In the genomic region with DNA sequence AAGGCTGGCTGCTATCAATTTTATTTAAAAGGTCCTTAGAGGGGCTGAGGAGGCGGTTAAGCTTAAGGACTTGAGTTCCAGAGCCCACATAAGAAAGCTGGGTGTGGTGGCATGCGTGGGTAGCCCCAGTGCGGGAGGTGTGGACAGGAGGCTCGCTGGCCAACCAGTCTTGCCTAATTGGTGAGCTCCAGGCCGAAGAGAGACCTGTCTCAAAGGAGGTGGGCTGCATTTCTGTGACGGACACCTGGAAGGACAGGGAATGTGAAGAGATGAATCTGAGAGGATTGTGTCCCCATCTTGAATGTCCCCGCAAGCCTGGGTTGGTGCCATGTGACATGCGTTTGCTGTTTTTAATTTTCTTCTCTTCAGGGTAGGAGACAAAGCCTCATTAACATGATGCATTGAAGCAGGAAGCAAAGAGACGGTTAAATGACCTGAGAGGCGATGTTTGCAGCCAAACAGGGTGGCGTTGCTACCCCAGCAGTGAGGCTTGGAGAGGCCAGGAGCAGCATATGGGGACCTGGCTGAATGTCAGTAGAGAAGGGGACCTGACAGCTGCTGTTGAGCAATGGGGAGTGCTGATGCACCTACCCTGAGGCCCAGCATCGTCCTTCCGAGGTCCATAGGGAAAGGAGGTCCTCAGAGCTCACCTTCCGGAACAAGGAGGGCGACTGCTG, we compare ENCODE assay signal across 18 mouse cellular contexts. TPM values are rescaled to one million over a fixed set of nuclear protein-coding genes. Genes with fewer than 3 reads are reported as not detected.
DNase-seq lines count a peak whose midpoint lies in the region; ATAC-seq and TF ChIP-seq lines count a peak whose summit lies in the region.
"Had no signal": no experiment of that assay in that cellular context is flagged by ENCODE, and none has a peak within 500 bp of the region (broad histone marks: within the 10 kb centered on the region; RNA-seq: fewer than 3 reads in every experiment).

No protein-coding gene starts in this region.

- ATAC-seq in hindbrain, embryonic 11.5 days (ENCODE audit: low FRiP score) = no peak
- ATAC-seq: intestine, embryonic 15.5 days; Patski had no signal

- no peaks in the 10 kb centered on the region for H3K9me3 ChIP-seq in hindbrain, embryonic 10.5 days
- no peaks in the 10 kb centered on the region for H3K9me3 ChIP-seq in hindbrain, embryonic 11.5 days (ENCODE audit: control insufficient read depth, low read length)
- H3K9me3 ChIP-seq in limb, embryonic 10.5 days (replicated peaks) = no peaks in the 10 kb centered on the region
- H3K9me3 ChIP-seq: intestine, embryonic 15.5 days; lung, embryonic 15.5 days; stomach, embryonic 15.5 days had no signal

- H3K4me2 ChIP-seq in hindbrain, embryonic 11.5 days (replicated peaks; ENCODE audit: low read depth, low read length) = no peak overlapping the region
- H3K4me2 ChIP-seq: intestine, embryonic 15.5 days; lung, embryonic 15.5 days; stomach, embryonic 15.5 days had no signal

- TF ChIP-seq CTCF in bone marrow, adult 2 months (IDR thresholded peaks at IDR 0.05; ENCODE audit: control insufficient read depth, insufficient read depth, low read length) = no peak

- H3K27ac ChIP-seq in hindbrain, embryonic 10.5 days = peak overlapping the region; percentile 88
- H3K27ac ChIP-seq in hindbrain, embryonic 11.5 days (ENCODE audit: low read depth, low read length) = no peak overlapping the region
- H3K27ac ChIP-seq in bone marrow, adult 2 months (ENCODE audit: control insufficient read depth, insufficient read depth, low read depth, low read length, poor library complexity) = peak overlapping the region; percentile 55; the same call in 1 of the 2 replicates
- peak overlapping the region; percentile 87 for H3K27ac ChIP-seq in brown adipose tissue, adult 24 weeks (replicated peaks; ENCODE audit: low read depth, low read length)
- peak overlapping the region; percentile 96 for H3K27ac ChIP-seq in limb, embryonic 10.5 days
- H3K27ac ChIP-seq: lung, embryonic 15.5 days had no signal

- peaks cover 55% of the 10 kb centered on the region for H3K4me1 ChIP-seq in hindbrain, embryonic 10.5 days (replicated peaks)
- peaks cover 17% of the 10 kb centered on the region for H3K4me1 ChIP-seq in hindbrain, embryonic 11.5 days (replicated peaks; ENCODE audit: control insufficient read depth, insufficient read depth, low read length)
- H3K4me1 ChIP-seq in bone marrow, adult 2 months (ENCODE audit: control insufficient read depth, insufficient read depth, low read length) = peaks cover 1% of the 10 kb centered on the region
- H3K4me1 ChIP-seq in brown adipose tissue, adult 24 weeks (ENCODE audit: control insufficient read depth, insufficient read depth, insufficient read length, low read length) = peaks cover 13% of the 10 kb centered on the region; the same call in 1 of the 2 replicates
- H3K4me1 ChIP-seq in limb, embryonic 10.5 days = peaks cover 91% of the 10 kb centered on the region

- TF ChIP-seq POLR2A in bone marrow, adult 2 months (IDR thresholded peaks at IDR 0.05; ENCODE audit: borderline replicate concordance, control insufficient read depth, low read depth, low read length) = no peak

- H3K36me3 ChIP-seq in hindbrain, embryonic 10.5 days = no peaks in the 10 kb centered on the region
- H3K36me3 ChIP-seq in hindbrain, embryonic 11.5 days (ENCODE audit: control insufficient read depth, insufficient read depth, low read length) = no peaks in the 10 kb centered on the region
- no peaks in the 10 kb centered on the region for H3K36me3 ChIP-seq in limb, embryonic 10.5 days
- H3K36me3 ChIP-seq: intestine, embryonic 15.5 days; lung, embryonic 15.5 days; stomach, embryonic 15.5 days had no signal

- H3K27me3 ChIP-seq in hindbrain, embryonic 10.5 days (ENCODE audit: insufficient read depth, poor library complexity, severe bottlenecking) = peaks cover 32% of the 10 kb centered on the region
- H3K27me3 ChIP-seq in hindbrain, embryonic 11.5 days (ENCODE audit: control insufficient read depth, insufficient read depth, low read length) = no peaks in the 10 kb centered on the region
- H3K27me3 ChIP-seq in limb, embryonic 10.5 days (ENCODE audit: low read depth, poor library complexity, severe bottlenecking) = no peaks in the 10 kb centered on the region
- H3K27me3 ChIP-seq: intestine, embryonic 15.5 days; lung, embryonic 15.5 days; stomach, embryonic 15.5 days had no signal

- H3K4me3 ChIP-seq in hindbrain, embryonic 10.5 days = no peak overlapping the region
- H3K4me3 ChIP-seq in hindbrain, embryonic 11.5 days (ENCODE audit: low read depth, low read length) = no peak overlapping the region
- no peak overlapping the region for H3K4me3 ChIP-seq in bone marrow, adult 2 months (replicated peaks; ENCODE audit: control insufficient read depth, low read depth, low read length)
- H3K4me3 ChIP-seq in brown adipose tissue, adult 24 weeks (ENCODE audit: insufficient read depth, low read depth, low read length) = no peak overlapping the region
- peak overlapping the region; percentile 11; the same call in 1 of the 2 replicates for H3K4me3 ChIP-seq in limb, embryonic 10.5 days
- H3K4me3 ChIP-seq: erythroblast, embryonic 14.5 days; intestine, embryonic 15.5 days; lung, embryonic 15.5 days; myocyte; stomach, embryonic 15.5 days had no signal

- 89% methylated on average over 15 of the region's 15 CpGs for WGBS in hindbrain, embryonic 10.5 days
- WGBS in hindbrain, embryonic 11.5 days = 86% methylated on average over 15 of the region's 15 CpGs
- WGBS in bone marrow, adult 2 months = 82% methylated on average over 15 of the region's 15 CpGs
- 57% methylated on average over 15 of the region's 15 CpGs for WGBS in limb, embryonic 10.5 days

- no peak overlapping the region for H3K9ac ChIP-seq in hindbrain, embryonic 11.5 days (ENCODE audit: low read depth, low read length)
- H3K9ac ChIP-seq: intestine, embryonic 15.5 days; lung, embryonic 15.5 days; stomach, embryonic 15.5 days had no signal

- no peak for DNase-seq in hindbrain, embryonic 10.5 days (ENCODE audit: low spot score)
- DNase-seq in hindbrain, embryonic 11.5 days (ENCODE audit: low spot score) = no peak
- DNase-seq in limb, embryonic 10.5 days (ENCODE audit: low spot score) = peak; percentile 66
- no peak for DNase-seq in adrenal gland, adult 18-20 months (ENCODE audit: low spot score in 2 of 2)
- no peak for DNase-seq in thymus, postnatal 0 days (ENCODE audit: low spot score)
- DNase-seq in urinary bladder, postnatal 14 days (ENCODE audit: low spot score) = no peak
- DNase-seq: heart, adult 18-20 months; heart, postnatal 10 days; kidney, postnatal 25 days; thymus, postnatal 36 days had no signal

RNA-seq across cellular contexts. Expression of a gene that starts 26.7 kb away (rescaled TPM):
- polyA plus RNA-seq in hindbrain, embryonic 10.5 days (2016; fragmentation: Nextera tagmentation; extraction: Ambion mirVana) = 83.8 and 87.8 TPM in 2 replicates
- polyA plus RNA-seq in hindbrain, embryonic 11.5 days (2014; fragmentation: Nextera tagmentation; extraction: Ambion mirVana) = 104 and 115 TPM in 2 replicates
- 2.5 and 11.3 TPM in 2 replicates for polyA plus RNA-seq in bone marrow, adult 2 months (2011; ENCODE audit: insufficient read depth, insufficient read length, low replicate concordance, missing spikeins)
- polyA plus RNA-seq in brown adipose tissue, adult 24 weeks (2012; ENCODE audit: insufficient read depth, insufficient read length, missing spikeins) = 40.8 and 47.5 TPM in 2 replicates
- polyA plus RNA-seq in limb, embryonic 10.5 days (2016; fragmentation: Nextera tagmentation; extraction: Ambion mirVana) = 157 and 188 TPM in 2 replicates
- total RNA-seq in adrenal gland, adult 18-20 months (2021) = 100 to 1,000 TPM in 1 of 2 experiments, 10 to 100 TPM in 1; 50.8 to 108 TPM
- 9.4 and 12.6 TPM in 2 replicates for polyA plus RNA-seq in thymus, postnatal 0 days (2015; fragmentation: Nextera tagmentation; extraction: Ambion mirVana)
